Mouse (Mus musculus) duodenum, adult 2 months (tissue): ENCODE data around the gene Gm6020. TPM values are rescaled to one million over a fixed set of nuclear protein-coding genes. Genes with fewer than 3 reads are reported as not detected.

Experiments
- polyA plus RNA-seq: library from polyadenylated mRNA; depleted of rRNA; stranded (reverse); fragments of >200 nt; gene quantifications from 2 replicates; pipeline ENCODE4 v1.2.3, GENCODE M21; 2012; ENCODE audit warnings: low replicate concordance; rRNA removed

The Gm6020 gene
- polyA plus RNA-seq, result not detected in 2 replicates

GRCm38 (mm10) chr19:61183590-61183989 lies at the start of gene Gm6020:
Gene Gm6020, plus strand, starts transcription at chr19:61183890.

GRCm38 (mm10) chr19:61140342-61141206 lies 43.1 kb upstream of the Gm6020 start, which contains the start of gene Zfp950:
Gene Zfp950, minus strand, starts transcription at chr19:61140840.

GRCm38 (mm10) chr19:61175756-61176324 lies 7.8 kb upstream of the Gm6020 start, which contains the start of gene Gm7102:
Gene Gm7102, minus strand, starts transcription at chr19:61176309.

GRCm38 (mm10) chr19:61227941-61228701 lies 44.4 kb downstream of the Gm6020 start, which contains the start of gene Csf2ra:
Gene Csf2ra, minus strand, starts transcription at chr19:61228429.

Other genes with a start within 250 kb of the Gm6020 start
- gene Zfp950, start 43.0 kb upstream of the Gm6020 start, polyA plus RNA-seq, result 0.95 and 0.97 TPM in 2 replicates
- not detected in 2 replicates for gene Gm7102, start 7.6 kb upstream of the Gm6020 start, polyA plus RNA-seq
- gene Csf2ra, start 44.5 kb downstream of the Gm6020 start, polyA plus RNA-seq, result 125 and 128 TPM in 2 replicates
- gene Gm21060, start 113.2 kb downstream of the Gm6020 start, polyA plus RNA-seq, result not detected in 2 replicates